Mouse (Mus musculus) liver, adult (tissue): ENCODE data around the gene Ankrd55.

ENCODE experiments used
- GATA4 ChIP-seq: IDR thresholded peaks from 2 replicates; pipeline ENCODE4 v1.6.1; 2014; ENCODE audit warnings: mild to moderate bottlenecking, low read length; ENCODE audit not compliant: insufficient replicate concordance

Ankrd55 gene

GRCm38 (mm10) chr13:112278251-112278650 is 10.0 kb upstream of the Ankrd55 start:
- no peak for TF ChIP-seq GATA4

GRCm38 (mm10) chr13:112287135-112287534 is 1.1 kb upstream of the Ankrd55 start:
- no peak for TF ChIP-seq GATA4

GRCm38 (mm10) chr13:112287571-112288224 is 553 bp upstream of the Ankrd55 start:
- TF ChIP-seq GATA4 = no peak

GRCm38 (mm10) chr13:112289338-112289737 is 1.1 kb downstream of the Ankrd55 start:
- no peak for TF ChIP-seq GATA4

- TF ChIP-seq GATA4 = no peak
These were observed 1.7 kb downstream of the Ankrd55 start for GRCm38 (mm10) chr13:112289981-112290380.

- TF ChIP-seq GATA4 = no peak
These were observed 4.2 kb downstream of the Ankrd55 start for GRCm38 (mm10) chr13:112292489-112292888.

- no peak for TF ChIP-seq GATA4
These were observed 4.8 kb downstream of the Ankrd55 start for GRCm38 (mm10) chr13:112293092-112293491.

- no peak for TF ChIP-seq GATA4
These were observed 6.2 kb downstream of the Ankrd55 start for GRCm38 (mm10) chr13:112294446-112294845.

GRCm38 (mm10) chr13:112297781-112298180 is 9.5 kb downstream of the Ankrd55 start:
- no peak for TF ChIP-seq GATA4

- TF ChIP-seq GATA4 = no peak
These were observed 15.2 kb downstream of the Ankrd55 start for GRCm38 (mm10) chr13:112303429-112303828.

GRCm38 (mm10) chr13:112308672-112309071 is 20.4 kb downstream of the Ankrd55 start:
- TF ChIP-seq GATA4 = peak; percentile 83

GRCm38 (mm10) chr13:112315442-112315841 is 27.2 kb downstream of the Ankrd55 start:
- TF ChIP-seq GATA4 = no peak

- TF ChIP-seq GATA4 = no peak
These were observed 28.6 kb downstream of the Ankrd55 start for GRCm38 (mm10) chr13:112316622-112317482.

GRCm38 (mm10) chr13:112318124-112318523 is 29.9 kb downstream of the Ankrd55 start:
- no peak for TF ChIP-seq GATA4

GRCm38 (mm10) chr13:112323591-112324266 is 35.5 kb downstream of the Ankrd55 start:
- no peak for TF ChIP-seq GATA4

GRCm38 (mm10) chr13:112325126-112325525 is 36.9 kb downstream of the Ankrd55 start:
- TF ChIP-seq GATA4 = no peak
